Mouse (Mus musculus) intestine, embryonic 15.5 days (tissue): ENCODE data around the gene Txndc11. TPM values are rescaled to one million over a fixed set of nuclear protein-coding genes. Genes with fewer than 3 reads are reported as not detected.
A peak's percentile ranks its signal among the peaks of the same experiment; 100 is the strongest.

ENCODE experiments used
- ATAC-seq: fragments of 200-750 bp; cut with Nextera tagmentation; 2 replicates; pipeline ENCODE4 v1.8.0; 2017; ENCODE audit warnings: moderate TSS enrichment, moderate library complexity
- H3K27ac ChIP-seq: fragments of 300-500 bp; sonication (generic); 2 replicates; pipeline ENCODE4 v1.5.1; 2015; ENCODE audit warnings: mild to moderate bottlenecking, inconsistent platforms
- H3K27me3 ChIP-seq: fragments of 300-500 bp; sonication (generic); replicated peaks from 2 replicates; pipeline ENCODE4 v1.6.1; 2015; ENCODE audit warnings: inconsistent platforms
- H3K36me3 ChIP-seq: fragments of 300-500 bp; sonication (generic); 2 replicates; pipeline ENCODE4 v1.6.1; 2015; ENCODE audit warnings: inconsistent platforms
- H3K4me1 ChIP-seq: fragments of 300-500 bp; sonication (generic); replicated peaks from 2 replicates; pipeline ENCODE4 v1.6.1; 2015; ENCODE audit warnings: inconsistent platforms
- H3K4me2 ChIP-seq: fragments of 300-500 bp; sonication (generic); replicated peaks from 2 replicates; pipeline ENCODE4 v1.6.1; 2015; ENCODE audit warnings: mild to moderate bottlenecking, inconsistent platforms
- H3K4me3 ChIP-seq: fragments of 300-500 bp; sonication (generic); replicated peaks from 2 replicates; pipeline ENCODE4 v1.5.1; 2015; ENCODE audit warnings: inconsistent platforms
- H3K9ac ChIP-seq: fragments of 300-500 bp; sonication (generic); 2 replicates; pipeline ENCODE4 v1.6.1; 2015; ENCODE audit warnings: inconsistent platforms
- H3K9me3 ChIP-seq: fragments of 300-500 bp; sonication (generic); 2 replicates; pipeline ENCODE4 v1.6.1; 2016; ENCODE audit warnings: inconsistent platforms
- WGBS: fragments of 180-500 bp; shearing (Covaris S2); methylation state at CpG from one replicate; pipeline ENCODE4 v1.1.7; 2015; 5-methylcytosine and 5-hydroxymethylcytosine counted together
- polyA plus RNA-seq: library from polyadenylated mRNA; unstranded; fragments of >200 nt; fragmentation: Nextera tagmentation; extraction: Ambion mirVana; gene quantifications from 2 replicates; pipeline ENCODE4 v1.2.1, GENCODE M21; 2015

The Txndc11 gene
- polyA plus RNA-seq, 1 experiment from 2014 or later, result 37.8 TPM

DNA sequence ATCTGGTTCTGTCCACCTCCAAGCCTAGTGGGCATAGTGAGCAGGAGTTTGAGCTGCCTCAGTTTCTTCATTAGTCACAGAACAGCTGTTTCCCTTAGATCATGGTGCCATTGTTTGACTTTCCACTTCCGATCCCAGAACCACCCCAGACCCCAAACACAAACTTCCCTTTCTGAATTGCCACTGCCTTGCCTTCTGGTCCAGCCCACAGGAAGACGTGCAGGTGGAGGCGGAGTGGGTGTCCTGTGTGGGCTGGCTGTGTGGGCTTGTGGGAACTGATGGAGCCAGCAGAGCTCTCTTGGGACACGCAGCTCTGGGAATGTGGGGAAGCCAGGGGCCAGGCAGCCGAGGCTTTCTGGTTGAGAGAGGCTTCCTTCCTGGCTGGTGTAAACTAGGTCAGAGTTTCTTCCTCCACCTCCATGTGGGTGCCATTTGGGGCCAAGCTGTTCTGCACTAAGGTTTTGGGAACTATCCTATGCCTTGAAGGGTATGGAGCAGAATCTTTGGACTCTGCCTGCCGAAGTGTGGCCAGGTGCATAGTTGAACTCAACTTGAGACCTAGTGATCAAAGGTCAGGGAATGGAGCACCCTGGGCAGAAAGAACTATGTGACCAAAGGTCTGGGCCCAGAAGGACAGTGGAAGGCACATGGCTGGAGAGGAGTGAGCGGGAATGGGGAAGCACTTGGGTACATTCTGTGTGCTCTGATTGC lies 64.6 kb downstream of the Txndc11 start:
- Histone ChIP-seq H3K4me2 (0 out of 2 replicates have a peak overlapping the region, but pooled peaks have one; percentile 12), H3K9ac (no peak overlapping the region), H3K36me3 (peaks cover 14% of the 10 kb centered on the region), H3K9me3 (no peaks in the 10 kb centered on the region), H3K27ac (peak overlapping the region; percentile 20; the same call in 1 of the 2 replicates), H3K4me1 (peaks cover 41% of the 10 kb centered on the region), H3K27me3 (no peaks in the 10 kb centered on the region), H3K4me3 (no peak overlapping the region)
- 36% methylated on average over 7 of the region's 7 CpGs for WGBS
- ATAC-seq, result no peak

DNA sequence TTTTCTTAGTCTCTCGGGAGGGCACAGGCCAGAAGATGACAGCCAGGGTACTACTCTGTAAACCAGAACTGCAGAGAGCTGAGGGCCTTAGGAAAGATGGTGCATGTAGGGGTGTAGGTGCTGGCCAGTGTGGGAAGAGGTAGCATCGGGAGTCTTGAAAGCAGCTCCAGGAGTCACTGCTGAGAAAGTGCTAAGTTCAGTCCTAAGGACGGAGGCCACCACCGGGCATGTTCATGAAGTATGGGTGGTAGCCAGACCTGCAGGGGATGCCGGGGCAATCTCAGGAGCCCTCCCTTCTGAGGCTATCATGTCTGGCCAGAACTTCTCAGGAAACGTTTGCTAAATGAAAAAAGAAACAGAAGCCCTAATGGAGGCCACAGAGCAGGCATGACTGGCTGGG lies 65.2 kb downstream of the Txndc11 start:
- H3K9me3 ChIP-seq, result no peaks in the 10 kb centered on the region
- H3K36me3 ChIP-seq, result peaks cover 11% of the 10 kb centered on the region
- H3K9ac ChIP-seq, result no peak overlapping the region
- peaks cover 41% of the 10 kb centered on the region for H3K4me1 ChIP-seq
- peak overlapping the region; percentile 65; the same call in 1 of the 2 replicates for H3K4me2 ChIP-seq
- no peak for ATAC-seq
- H3K27me3 ChIP-seq, result no peaks in the 10 kb centered on the region
- no peak overlapping the region for H3K27ac ChIP-seq
- WGBS, result 61% methylated on average over 6 of the region's 6 CpGs
- H3K4me3 ChIP-seq, result no peak overlapping the region

GRCm38 (mm10) chr16:11068666-11069065 lies 65.8 kb downstream of the Txndc11 start:
- Histone ChIP-seq H3K4me2 (peak overlapping the region; percentile 65), H3K27ac (no peak overlapping the region), H3K4me1 (peaks cover 44% of the 10 kb centered on the region), H3K4me3 (no peak overlapping the region), H3K9ac (no peak overlapping the region), H3K36me3 (peaks cover 7% of the 10 kb centered on the region; the same call in 1 of the 2 replicates), H3K9me3 (no peaks in the 10 kb centered on the region), H3K27me3 (no peaks in the 10 kb centered on the region)
- 84% methylated on average over 3 of the region's 3 CpGs for WGBS
- no peak for ATAC-seq

DNA sequence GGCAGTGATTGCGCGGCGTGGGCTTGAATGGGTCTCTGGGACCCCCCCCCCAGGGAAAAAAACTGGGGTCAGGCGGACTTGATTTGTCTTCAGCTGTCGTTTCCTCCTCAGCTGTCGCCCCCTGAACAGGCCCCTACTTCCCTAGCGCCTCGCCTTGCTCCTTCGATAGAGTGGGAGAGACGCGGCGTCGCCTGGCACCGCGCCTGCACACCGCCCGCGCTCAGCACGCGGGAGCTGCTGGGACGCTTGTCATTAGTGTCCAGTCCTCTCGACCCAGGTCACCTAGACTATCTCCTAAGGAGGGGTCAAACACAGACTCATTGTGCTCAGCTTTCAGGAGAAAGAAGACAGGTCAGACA lies 67.6 kb downstream of the Txndc11 start:
- peaks cover 53% of the 10 kb centered on the region for H3K4me1 ChIP-seq
- ATAC-seq, result peak; percentile 21
- WGBS, result 1% methylated on average over 22 of the region's 22 CpGs

GRCm38 (mm10) chr16:11066029-11066832 lies 68.2 kb downstream of the Txndc11 start, which contains the start of gene Litaf:
Litaf (minus strand) TSS chr16:11066157.
- H3K9ac ChIP-seq, result peak within 1 kb of the TSS; percentile 89
- no peaks in the 10 kb centered on the region for H3K27me3 ChIP-seq
- H3K4me1 ChIP-seq, result peaks cover 53% of the 10 kb centered on the region
- peak within 1 kb of the TSS; percentile 86 for H3K4me3 ChIP-seq
- H3K27ac ChIP-seq, result peak within 1 kb of the TSS; percentile 89
- peak; percentile 98 for ATAC-seq
- peak within 1 kb of the TSS; percentile 65 for H3K4me2 ChIP-seq
- no peaks in the 10 kb centered on the region for H3K36me3 ChIP-seq
- under 1% methylated on average over 78 of the region's 78 CpGs for WGBS
- H3K9me3 ChIP-seq, result no peaks in the 10 kb centered on the region

More for the DNA sequence above, 67.6 kb downstream of the Txndc11 start:
- peak overlapping the region; percentile 89 for H3K9ac ChIP-seq
- no peaks in the 10 kb centered on the region for H3K9me3 ChIP-seq
- peak overlapping the region; percentile 86 for H3K4me3 ChIP-seq
- peak overlapping the region; percentile 65 for H3K4me2 ChIP-seq
- H3K27me3 ChIP-seq, result no peaks in the 10 kb centered on the region
- peak overlapping the region; percentile 89 for H3K27ac ChIP-seq
- H3K36me3 ChIP-seq, result no peaks in the 10 kb centered on the region

DNA sequence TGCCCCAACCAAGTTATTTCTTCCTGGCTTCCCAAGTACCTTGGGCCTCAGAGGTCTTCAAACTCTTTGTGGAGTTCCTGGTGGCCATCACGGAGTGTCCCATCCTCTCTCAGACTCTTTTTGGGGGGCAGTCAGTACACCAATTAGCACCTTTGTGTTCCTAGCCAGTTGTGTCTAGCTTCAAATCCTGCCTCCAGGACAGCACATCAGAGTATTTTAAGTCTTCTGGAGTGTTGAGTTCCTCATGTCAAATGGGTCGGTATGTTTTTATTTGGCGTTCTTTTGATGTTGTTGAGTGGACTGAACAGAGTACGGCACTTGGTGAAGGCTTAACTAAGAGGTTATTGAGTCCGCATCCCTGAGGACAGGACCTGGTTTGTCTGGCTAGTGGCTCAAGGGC lies 69.0 kb downstream of the Txndc11 start:
- H3K36me3 ChIP-seq, result no peaks in the 10 kb centered on the region
- no peaks in the 10 kb centered on the region for H3K27me3 ChIP-seq
- H3K9ac ChIP-seq, result peak overlapping the region; percentile 26; the same call in 1 of the 2 replicates
- no peak for ATAC-seq
- no peaks in the 10 kb centered on the region for H3K9me3 ChIP-seq
- H3K4me1 ChIP-seq, result peaks cover 53% of the 10 kb centered on the region
- H3K4me3 ChIP-seq, result peak overlapping the region; percentile 86
- peak overlapping the region; percentile 89; the same call in 1 of the 2 replicates for H3K27ac ChIP-seq
- WGBS, result 66% methylated on average over 5 of the region's 5 CpGs
- peak overlapping the region; percentile 65 for H3K4me2 ChIP-seq

DNA sequence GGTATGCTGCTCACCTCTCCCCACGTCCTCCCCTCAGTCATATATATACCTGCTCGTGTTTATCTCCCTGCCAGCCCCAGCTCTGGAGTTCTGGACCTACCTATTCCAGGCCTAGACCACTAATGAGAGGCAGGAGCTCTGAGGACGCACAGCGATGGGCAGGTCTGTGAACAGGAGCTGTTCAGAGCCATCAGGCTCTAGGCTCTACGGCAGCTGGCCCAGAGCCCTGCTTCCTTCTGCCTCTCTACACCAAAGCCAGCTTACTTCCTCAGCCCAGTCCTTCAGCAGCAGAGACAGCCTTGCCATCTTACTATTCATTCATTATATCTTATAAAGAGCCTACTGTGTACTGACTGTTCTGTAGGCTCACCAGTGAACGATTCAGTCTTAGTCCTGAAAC lies 69.7 kb downstream of the Txndc11 start:
- 89% methylated on average over 6 of the region's 6 CpGs for WGBS
- Histone ChIP-seq H3K9me3 (no peaks in the 10 kb centered on the region), H3K27me3 (no peaks in the 10 kb centered on the region), H3K4me1 (peaks cover 46% of the 10 kb centered on the region), H3K9ac (no peak overlapping the region), H3K4me3 (no peak overlapping the region), H3K36me3 (no peaks in the 10 kb centered on the region), H3K27ac (no peak overlapping the region), H3K4me2 (no peak overlapping the region)
- no peak for ATAC-seq

DNA sequence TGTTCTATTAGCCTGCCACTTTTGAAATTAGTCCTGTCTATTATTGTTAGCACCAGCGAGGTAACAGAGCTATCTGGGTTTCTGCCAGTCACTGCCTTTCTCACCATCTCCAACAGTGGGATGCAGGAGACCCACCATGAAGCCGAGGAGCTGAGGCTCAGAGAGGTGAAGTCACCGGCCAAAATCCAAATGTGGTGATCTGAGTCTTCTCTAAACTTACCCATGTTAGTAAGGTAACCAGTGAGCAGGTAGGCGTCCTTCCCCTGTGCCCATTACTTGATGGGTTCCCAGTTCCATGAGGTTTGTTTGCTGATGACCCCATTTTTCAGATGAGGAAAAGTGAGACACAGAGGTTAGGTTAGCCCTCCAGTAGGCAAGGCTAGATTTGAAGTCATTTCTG lies 70.1 kb downstream of the Txndc11 start:
- no peak overlapping the region for H3K9ac ChIP-seq
- no peaks in the 10 kb centered on the region for H3K9me3 ChIP-seq
- no peaks in the 10 kb centered on the region for H3K36me3 ChIP-seq
- no peak for ATAC-seq
- no peak overlapping the region for H3K27ac ChIP-seq
- 93% methylated on average over 4 of the region's 4 CpGs for WGBS
- H3K4me3 ChIP-seq, result no peak overlapping the region
- H3K4me2 ChIP-seq, result no peak overlapping the region
- H3K27me3 ChIP-seq, result no peaks in the 10 kb centered on the region
- peaks cover 42% of the 10 kb centered on the region for H3K4me1 ChIP-seq

DNA sequence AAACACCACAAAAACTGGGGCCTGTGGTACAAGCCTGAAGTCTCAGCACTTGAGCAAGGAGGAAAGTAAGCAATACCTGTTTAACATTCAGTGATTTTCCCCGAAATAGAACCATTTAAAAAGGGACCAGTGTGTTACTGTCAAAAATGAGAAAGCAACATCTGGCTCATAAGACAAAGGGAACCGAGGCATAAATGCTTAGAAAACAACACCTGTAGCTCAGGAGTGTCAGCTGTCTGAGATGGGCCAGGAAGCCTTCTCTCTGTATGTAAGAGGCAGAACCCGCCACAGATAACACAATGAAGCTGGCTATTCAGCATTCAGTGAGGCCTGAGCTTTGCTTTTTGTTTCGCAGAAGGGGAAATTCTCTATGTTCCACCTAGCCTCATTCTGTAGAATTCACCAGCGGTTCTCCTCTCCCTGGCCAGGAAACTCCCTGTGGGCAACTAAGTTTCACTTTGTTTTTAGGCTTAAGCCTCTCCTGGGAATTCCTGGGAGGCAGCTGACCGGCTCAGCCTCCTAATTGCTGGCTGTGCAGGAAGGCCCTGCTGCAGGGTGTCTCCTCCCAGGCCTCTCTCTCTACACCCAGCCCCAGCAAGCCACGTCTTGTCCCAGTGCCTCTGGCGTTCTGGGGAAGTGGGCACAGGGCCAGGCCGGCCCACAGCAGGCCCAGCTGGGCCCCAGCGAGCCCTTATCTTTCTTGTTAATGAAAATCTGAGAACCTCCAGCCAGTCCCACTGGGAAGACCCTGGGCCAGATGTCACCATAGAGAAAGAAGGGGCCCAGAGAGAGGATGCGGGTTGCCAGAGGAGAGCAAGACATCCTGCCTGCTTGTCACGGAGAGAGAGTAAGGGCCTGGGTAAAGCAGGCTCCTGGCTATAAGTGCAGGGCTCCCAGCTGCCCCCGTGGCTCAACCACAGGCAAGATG lies 71.4 kb downstream of the Txndc11 start:
- H3K27me3 ChIP-seq, result no peaks in the 10 kb centered on the region
- 34% methylated on average over 13 of the region's 13 CpGs for WGBS
- H3K36me3 ChIP-seq, result no peaks in the 10 kb centered on the region
- peak; percentile 54 for ATAC-seq
- peak overlapping the region; percentile 9; the same call in 1 of the 2 replicates for H3K4me2 ChIP-seq
- H3K27ac ChIP-seq, result peak overlapping the region; percentile 83
- H3K4me1 ChIP-seq, result peaks cover 32% of the 10 kb centered on the region
- H3K9ac ChIP-seq, result peak overlapping the region; percentile 4; the same call in 1 of the 2 replicates
- H3K9me3 ChIP-seq, result no peaks in the 10 kb centered on the region
- no peak overlapping the region for H3K4me3 ChIP-seq

GRCm38 (mm10) chr16:11060645-11061044 lies 73.8 kb downstream of the Txndc11 start, which contains the start of gene Snn:
Snn (plus strand) TSS chr16:11060945.
- no peak within 1 kb of the TSS for H3K9ac ChIP-seq
- H3K4me1 ChIP-seq, result peaks cover 18% of the 10 kb centered on the region
- H3K4me3 ChIP-seq, result no peak within 1 kb of the TSS
- no peak within 1 kb of the TSS for H3K27ac ChIP-seq
- no peak for ATAC-seq
- no peaks in the 10 kb centered on the region for H3K9me3 ChIP-seq
- H3K27me3 ChIP-seq, result no peaks in the 10 kb centered on the region
- no peaks in the 10 kb centered on the region for H3K36me3 ChIP-seq
- WGBS, result 85% methylated on average over 4 of the region's 4 CpGs
- H3K4me2 ChIP-seq, result no peak within 1 kb of the TSS

- Histone ChIP-seq H3K4me1 (no peaks in the 10 kb centered on the region), H3K4me3 (no peak overlapping the region), H3K9me3 (no peaks in the 10 kb centered on the region), H3K36me3 (no peaks in the 10 kb centered on the region), H3K4me2 (no peak overlapping the region), H3K27me3 (no peaks in the 10 kb centered on the region), H3K27ac (no peak overlapping the region), H3K9ac (no peak overlapping the region)
- WGBS, result 80% methylated on average over 5 of the region's 5 CpGs
- no peak for ATAC-seq
These were observed 78.5 kb downstream of the Txndc11 start for GRCm38 (mm10) chr16:11055916-11056315.
